Mouse (Mus musculus): ENCODE data around the gene Pcnx.

GRCm38 (mm10) chr12:81932015-81932414, 72.2 kb downstream of the Pcnx start:
- TF ChIP-seq CTCF (conservative IDR thresholded peaks at IDR 0.05; ENCODE audit: low read length) (no peak), POU5F1 (IDR thresholded peaks at IDR 0.05; ENCODE audit: borderline replicate concordance, low read length) (no peak)
